Mouse (Mus musculus) cerebral cortex, adult 2 months (tissue): ENCODE data around the gene Qk.

Source experiments
- WGBS: fragments of 180-500 bp; shearing (Covaris S2); methylation state at CpG from one replicate; pipeline ENCODE4 v1.1.7; 2018; 5-methylcytosine and 5-hydroxymethylcytosine counted together

Qk gene

DNA sequence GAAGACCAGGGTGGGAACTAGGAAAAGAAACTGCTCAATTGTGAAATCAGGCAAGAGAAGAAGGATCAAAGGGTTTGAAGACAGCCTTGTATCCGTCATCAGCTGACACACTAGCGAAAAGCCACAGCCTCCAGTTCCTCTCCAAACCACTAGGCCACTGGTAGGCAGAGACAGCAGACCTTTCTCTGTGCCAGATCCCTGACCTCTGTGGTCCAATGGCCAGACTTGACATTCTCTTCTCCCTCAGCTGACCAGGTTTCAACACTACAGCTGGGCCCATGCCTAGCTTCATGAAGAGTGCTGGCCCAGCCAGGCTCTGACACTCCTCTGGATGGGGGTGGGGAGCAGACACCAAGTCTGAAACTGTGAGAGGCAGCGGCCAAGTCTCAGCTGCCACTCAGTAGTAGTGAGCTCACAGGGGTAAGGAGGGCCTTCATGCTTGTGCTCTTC, 7.0 kb upstream of the Qk start:
- 51% methylated on average over 3 of the region's 3 CpGs for WGBS

DNA sequence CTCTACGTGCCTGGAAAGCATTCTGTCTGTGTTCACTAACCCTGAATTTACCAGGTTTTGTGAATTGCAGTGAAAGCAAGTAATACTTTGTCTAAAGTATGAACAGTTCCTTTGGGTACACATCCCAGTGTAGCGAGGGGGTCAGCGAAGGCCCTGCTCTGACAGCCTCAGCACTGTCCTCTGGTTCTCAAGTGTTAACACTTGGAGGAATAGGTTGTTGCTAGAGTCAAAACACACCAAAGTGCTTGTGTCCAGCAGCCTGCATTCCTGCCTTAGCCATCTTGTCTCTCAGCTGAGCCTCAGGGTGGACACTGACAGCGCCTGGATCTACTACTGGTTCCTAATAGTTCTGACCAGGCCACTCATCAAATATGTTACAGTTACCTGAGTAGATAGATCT, 6.3 kb upstream of the Qk start:
- 89% methylated on average over 4 of the region's 4 CpGs for WGBS

GRCm38 (mm10) chr17:10321754-10322153, 2.1 kb upstream of the Qk start:
- WGBS: 62% methylated on average over 4 of the region's 4 CpGs

DNA sequence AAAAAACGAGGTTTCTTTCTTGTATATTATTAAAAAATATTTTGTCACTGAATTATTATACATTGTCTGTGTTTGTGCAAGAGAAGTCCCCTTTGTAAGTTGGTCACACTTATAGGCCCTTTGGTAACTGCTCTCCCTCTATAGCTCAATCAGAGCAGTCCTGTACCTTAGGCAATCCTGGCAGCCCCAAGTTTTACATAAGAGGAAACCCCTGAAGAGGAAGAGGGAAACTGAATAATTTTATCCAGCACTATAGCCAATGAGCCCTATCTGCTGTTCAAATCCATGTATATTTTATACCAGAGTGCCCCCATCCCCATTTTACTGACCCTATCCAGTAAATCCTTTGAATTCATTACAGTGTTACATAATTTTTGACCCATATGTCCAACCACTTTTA, 1.4 kb upstream of the Qk start:
- 33% methylated on average over 1 of the region's 1 CpGs for WGBS

DNA sequence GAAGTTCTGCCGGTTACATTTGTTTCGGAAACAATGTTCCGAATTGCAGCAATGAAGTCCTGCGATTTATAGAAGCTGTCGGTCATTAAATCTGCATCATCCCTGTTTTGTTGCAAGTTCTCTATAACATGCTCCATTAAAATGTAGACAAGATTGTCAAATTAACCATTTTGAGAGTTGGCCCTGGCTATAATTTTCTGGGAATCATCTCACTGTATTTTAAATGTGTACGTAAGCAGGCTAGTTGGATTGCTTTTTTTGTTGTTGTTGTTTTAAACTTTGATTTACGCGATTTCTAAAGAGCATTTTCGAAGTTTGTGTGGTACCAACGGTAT, 769 bp upstream of the Qk start:
- WGBS: 3% methylated on average over 10 of the region's 10 CpGs

GRCm38 (mm10) chr17:10319431-10319684, 296 bp downstream of the Qk start:
- 1% methylated on average over 42 of the region's 46 CpGs for WGBS

DNA sequence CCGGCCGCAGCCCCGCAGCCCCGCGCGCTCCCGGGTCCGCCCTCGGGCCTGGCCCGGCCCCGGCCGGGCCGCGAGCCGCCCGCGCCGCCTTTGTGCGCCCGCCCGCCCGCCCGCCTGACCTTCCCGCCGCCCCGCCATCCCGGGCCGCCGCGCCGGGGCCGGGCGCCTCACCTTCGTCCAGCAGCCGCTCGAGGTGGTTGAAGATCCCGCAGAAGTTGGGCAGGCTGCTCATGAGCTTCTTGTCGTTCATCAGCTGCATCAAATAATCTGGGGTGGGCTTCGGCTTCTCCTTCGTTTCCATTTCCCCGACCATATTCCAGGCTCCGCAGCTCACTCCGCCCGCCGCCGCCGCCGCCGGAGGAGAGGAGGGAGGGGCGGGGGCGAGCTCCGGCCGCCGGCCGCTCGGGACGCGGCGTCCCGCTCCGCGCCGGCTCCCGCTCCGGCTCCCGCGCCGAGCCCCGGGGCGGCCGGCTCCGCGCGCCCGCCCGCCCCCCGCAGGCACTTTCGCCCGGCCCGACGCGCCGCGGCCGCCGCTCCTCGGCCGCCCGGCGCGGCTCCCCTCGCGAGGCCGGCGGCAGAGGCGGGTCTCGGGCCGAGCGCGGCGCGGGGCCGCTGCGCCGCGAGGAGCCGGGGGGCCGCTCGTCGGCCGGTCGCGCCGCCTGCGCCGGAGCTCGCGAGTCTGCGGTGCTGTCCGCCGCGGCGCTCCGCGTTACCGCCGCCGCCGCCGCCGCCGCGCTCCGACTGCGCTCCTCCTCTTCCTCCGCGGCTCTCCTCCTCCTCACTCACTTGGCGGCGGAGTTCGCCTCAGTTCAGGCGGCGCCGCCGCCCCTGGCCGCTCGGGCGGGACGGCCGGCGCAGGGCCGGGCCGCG, 858 bp downstream of the Qk start:
- WGBS: 6% methylated on average over 143 of the region's 153 CpGs

GRCm38 (mm10) chr17:10317981-10318551, 1.6 kb downstream of the Qk start:
- WGBS: under 1% methylated on average over 46 of the region's 46 CpGs

DNA sequence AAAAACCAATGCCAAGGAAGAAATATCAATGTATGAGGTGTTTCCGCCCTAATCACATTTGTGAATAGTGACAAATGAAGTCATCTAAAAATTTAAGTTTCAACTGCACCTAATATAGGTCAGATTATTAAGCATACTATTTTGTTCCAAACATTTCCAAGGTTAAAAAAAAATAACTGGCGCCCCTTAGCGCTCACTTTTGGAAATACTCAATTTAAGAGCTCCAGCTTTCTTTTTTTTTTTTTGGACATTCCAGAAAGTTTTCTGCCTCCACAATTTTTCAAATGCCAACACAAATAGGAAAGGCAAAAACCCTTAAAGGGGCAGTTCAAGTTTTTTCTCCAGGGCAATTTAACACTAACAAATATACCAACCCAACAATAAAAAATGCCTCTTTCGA, 2.5 kb downstream of the Qk start:
- WGBS: 0% methylated on average over 4 of the region's 4 CpGs

- WGBS: 13% methylated on average over 1 of the region's 1 CpGs
These were observed 3.2 kb downstream of the Qk start for GRCm38 (mm10) chr17:10316446-10316845.

GRCm38 (mm10) chr17:10310046-10310445, 9.6 kb downstream of the Qk start:
- WGBS: 47% methylated on average over 1 of the region's 1 CpGs

- 37% methylated on average over 4 of the region's 4 CpGs for WGBS
These were observed 10.5 kb downstream of the Qk start for GRCm38 (mm10) chr17:10309135-10309623.

- 5% methylated on average over 2 of the region's 2 CpGs for WGBS
These were observed 13.2 kb downstream of the Qk start for GRCm38 (mm10) chr17:10306424-10306823.

- WGBS: 30% methylated on average over 4 of the region's 4 CpGs
These were observed 18.5 kb downstream of the Qk start for GRCm38 (mm10) chr17:10300968-10301795.

GRCm38 (mm10) chr17:10299396-10299795, 20.3 kb downstream of the Qk start:
- 49% methylated on average over 1 of the region's 1 CpGs for WGBS

GRCm38 (mm10) chr17:10292520-10292919, 27.1 kb downstream of the Qk start:
- WGBS: 45% methylated on average over 2 of the region's 2 CpGs

DNA sequence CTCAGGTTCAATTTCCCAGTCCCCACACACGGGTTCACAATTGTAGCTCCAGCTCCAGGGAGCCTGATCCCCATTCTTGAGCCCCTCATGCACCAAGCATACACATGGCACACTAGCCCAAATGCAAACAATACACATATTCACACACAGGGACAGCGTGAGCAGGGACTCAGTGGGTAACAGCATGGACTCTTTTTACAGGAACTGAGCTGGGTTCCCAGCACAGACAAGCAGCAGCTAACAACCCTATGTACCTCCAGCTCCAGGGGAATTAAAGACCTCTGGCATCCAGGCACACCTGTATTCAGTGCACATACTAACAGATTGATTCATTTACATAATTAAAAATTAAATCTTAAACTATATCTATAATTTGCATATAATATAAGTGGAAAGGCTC, 34.9 kb downstream of the Qk start:
- WGBS: 54% methylated on average over 2 of the region's 2 CpGs

DNA sequence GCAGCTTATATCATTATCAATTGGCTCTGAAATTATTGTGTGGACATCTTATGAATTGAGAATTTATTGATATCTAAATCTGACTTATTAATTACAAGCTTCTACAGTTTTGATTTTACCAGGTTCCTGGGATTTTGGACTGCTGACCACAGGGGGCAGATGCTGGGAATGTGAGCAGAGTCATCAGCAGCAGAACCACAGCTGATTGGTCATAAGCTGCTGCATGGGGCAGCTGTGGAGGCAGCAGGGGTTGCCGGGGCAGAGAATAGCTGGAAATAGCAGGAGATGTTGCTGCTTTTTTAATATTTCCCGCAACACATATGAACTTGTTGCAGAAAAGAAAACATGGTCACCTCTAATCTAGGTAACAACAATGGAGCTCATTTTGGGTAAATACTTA, 40.1 kb downstream of the Qk start:
- 67% methylated on average over 2 of the region's 2 CpGs for WGBS

DNA sequence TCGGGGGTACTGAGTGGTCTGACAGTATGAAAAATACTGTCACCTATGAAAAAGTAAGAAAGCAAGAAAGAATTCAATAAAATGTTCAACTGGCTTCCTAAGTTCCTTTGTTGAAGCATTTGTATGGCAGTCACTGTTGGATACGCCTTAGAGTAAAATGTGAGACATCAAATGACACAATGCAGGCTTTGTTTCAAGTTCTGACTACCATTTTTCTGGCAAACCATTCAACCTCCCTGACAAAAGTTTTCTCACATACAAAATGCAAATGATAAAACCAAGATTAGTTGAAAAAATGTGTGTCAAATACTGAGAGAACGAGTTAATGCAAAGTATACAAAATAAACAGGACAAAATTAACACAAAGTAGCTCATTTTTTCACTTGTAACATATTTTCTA, 50.1 kb downstream of the Qk start:
- 50% methylated on average over 3 of the region's 3 CpGs for WGBS

DNA sequence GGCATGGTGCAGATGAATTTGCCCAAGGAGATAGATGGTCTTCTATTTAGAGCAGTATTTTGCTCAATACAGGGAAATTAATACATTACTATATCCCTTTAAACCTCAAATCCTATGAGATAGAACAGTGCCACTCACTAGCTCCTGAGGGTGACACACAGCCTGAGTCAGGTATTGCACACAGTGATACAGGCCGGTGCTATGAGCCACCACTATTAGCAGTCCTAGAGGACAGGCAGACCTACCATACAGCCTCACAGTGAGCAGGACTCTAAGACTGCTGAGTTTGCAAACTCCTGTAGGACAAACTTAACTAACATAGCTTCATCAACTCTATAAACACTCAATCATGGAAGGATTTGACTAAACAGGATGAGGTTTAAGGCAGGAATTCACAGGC, 51.2 kb downstream of the Qk start:
- 67% methylated on average over 1 of the region's 1 CpGs for WGBS

- WGBS: 58% methylated on average over 4 of the region's 4 CpGs
These were observed 53.4 kb downstream of the Qk start for GRCm38 (mm10) chr17:10266207-10266606.

GRCm38 (mm10) chr17:10251252-10251958, 68.2 kb downstream of the Qk start:
- WGBS: 47% methylated on average over 4 of the region's 4 CpGs
